Mouse (Mus musculus) embryonic facial prominence, embryonic 11.5 days (tissue): ENCODE measurements around the gene Gzf1. TPM values are rescaled to one million over a fixed set of nuclear protein-coding genes. Genes with fewer than 3 reads are reported as not detected.

Source experiments
- ATAC-seq: fragments of 200-750 bp; cut with Nextera tagmentation; replicated peaks from 2 replicates; pipeline ENCODE4 v1.8.0; 2017; ENCODE audit warnings: low read depth; ENCODE audit not compliant: insufficient number of reproducible peaks, low FRiP score, low TSS enrichment
- DNase-seq: peaks from one replicate; pipeline ENCODE4 v3.0.0-alpha.2; 2015; ENCODE audit warnings: low spot score
- H3K27ac ChIP-seq: fragments of 300-500 bp; sonication (generic); replicated peaks from 2 replicates; pipeline ENCODE4 v1.5.1; 2014; ENCODE audit warnings: mild to moderate bottlenecking, low read depth, low read length, control low read depth
- H3K27me3 ChIP-seq: fragments of 300-500 bp; sonication (generic); 2 replicates; pipeline ENCODE4 v1.6.1; 2014; ENCODE audit warnings: mild to moderate bottlenecking, low read length, moderate library complexity, mixed read lengths; ENCODE audit not compliant: control insufficient read depth, insufficient read depth
- H3K36me3 ChIP-seq: fragments of 300-500 bp; sonication (generic); replicated peaks from 2 replicates; pipeline ENCODE4 v1.6.1; 2014; ENCODE audit warnings: low read depth, mild to moderate bottlenecking, low read length, moderate library complexity, mixed read lengths; ENCODE audit not compliant: control insufficient read depth, insufficient read depth
- H3K4me1 ChIP-seq: fragments of 300-500 bp; sonication (generic); 2 replicates; pipeline ENCODE4 v1.6.1; 2014; ENCODE audit warnings: low read length, mixed read lengths; ENCODE audit not compliant: control insufficient read depth, insufficient read depth
- H3K4me2 ChIP-seq: fragments of 300-500 bp; sonication (generic); 2 replicates; pipeline ENCODE4 v1.6.1; 2014; ENCODE audit warnings: low read depth, mild to moderate bottlenecking, control low read depth, low read length, moderate library complexity
- H3K4me3 ChIP-seq: fragments of 300-500 bp; sonication (generic); 2 replicates; pipeline ENCODE4 v1.5.1; 2014; ENCODE audit warnings: low read depth, low read length, control low read depth
- H3K9ac ChIP-seq: fragments of 300-500 bp; sonication (generic); replicated peaks from 2 replicates; pipeline ENCODE4 v1.6.1; 2014; ENCODE audit warnings: mild to moderate bottlenecking, control low read depth, low read length
- H3K9me3 ChIP-seq: fragments of 300-500 bp; sonication (generic); replicated peaks from 2 replicates; pipeline ENCODE4 v1.6.1; 2016; ENCODE audit warnings: mild to moderate bottlenecking, low read length, inconsistent platforms, mixed read lengths; ENCODE audit not compliant: control insufficient read depth
- WGBS: fragments of 180-500 bp; shearing (Covaris S2); extraction: QIAGEN DNeasy Blood & Tissue Kit; methylation state at CpG from one replicate; pipeline ENCODE4 v1.1.7; 2014; 5-methylcytosine and 5-hydroxymethylcytosine counted together
- polyA plus RNA-seq: library from polyadenylated mRNA; unstranded; fragments of >200 nt; fragmentation: Nextera tagmentation; extraction: Ambion mirVana; gene quantifications from 2 replicates; pipeline ENCODE4 v1.2.1, GENCODE M21; 2014

Gzf1 gene
- polyA plus RNA-seq, 1 experiment from 2014 or later = 30.8 TPM

GRCm38 (mm10) chr2:148685709-148686108 is 4.9 kb downstream of the Gzf1 start:
- no peak overlapping the region for H3K27ac ChIP-seq
- H3K4me1 ChIP-seq = no peaks in the 10 kb centered on the region; the same call in 1 of the 2 replicates
- no peak overlapping the region for H3K4me2 ChIP-seq
- no peaks in the 10 kb centered on the region for H3K27me3 ChIP-seq
- ATAC-seq (no peak), DNase-seq (no peak)
- H3K9ac ChIP-seq = no peak overlapping the region
- 94% methylated on average over 3 of the region's 3 CpGs for WGBS
- H3K36me3 ChIP-seq = peaks cover 2% of the 10 kb centered on the region
- H3K9me3 ChIP-seq = no peaks in the 10 kb centered on the region
- no peak overlapping the region for H3K4me3 ChIP-seq

GRCm38 (mm10) chr2:148686862-148687261 is 6.0 kb downstream of the Gzf1 start:
- Histone ChIP-seq H3K4me1 (no peaks in the 10 kb centered on the region), H3K27ac (no peak overlapping the region), H3K9me3 (no peaks in the 10 kb centered on the region), H3K36me3 (peaks cover 2% of the 10 kb centered on the region), H3K4me3 (no peak overlapping the region), H3K4me2 (no peak overlapping the region), H3K9ac (no peak overlapping the region), H3K27me3 (no peaks in the 10 kb centered on the region)
- DNase-seq (no peak), ATAC-seq (no peak)
- WGBS = 91% methylated on average over 1 of the region's 1 CpGs

GRCm38 (mm10) chr2:148687971-148688370 is 7.1 kb downstream of the Gzf1 start:
- Histone ChIP-seq H3K27me3 (no peaks in the 10 kb centered on the region), H3K27ac (no peak overlapping the region), H3K4me1 (no peaks in the 10 kb centered on the region), H3K4me3 (no peak overlapping the region), H3K9ac (no peak overlapping the region), H3K4me2 (no peak overlapping the region), H3K36me3 (peaks cover 2% of the 10 kb centered on the region), H3K9me3 (no peaks in the 10 kb centered on the region)
- WGBS = 91% methylated on average over 5 of the region's 5 CpGs
- ATAC-seq (no peak), DNase-seq (no peak)

GRCm38 (mm10) chr2:148689444-148690140 is 8.8 kb downstream of the Gzf1 start:
- H3K9me3 ChIP-seq = no peaks in the 10 kb centered on the region
- H3K4me3 ChIP-seq = no peak overlapping the region
- no peak overlapping the region for H3K9ac ChIP-seq
- ATAC-seq (0 out of 2 replicates have a peak, but pooled peaks have one; percentile 29), DNase-seq (no peak)
- no peaks in the 10 kb centered on the region; the same call in none of the 2 replicates for H3K36me3 ChIP-seq
- H3K27ac ChIP-seq = no peak overlapping the region
- 93% methylated on average over 6 of the region's 6 CpGs for WGBS
- H3K4me1 ChIP-seq = no peaks in the 10 kb centered on the region
- H3K4me2 ChIP-seq = no peak overlapping the region
- no peaks in the 10 kb centered on the region for H3K27me3 ChIP-seq

- Histone ChIP-seq H3K4me1 (no peaks in the 10 kb centered on the region), H3K27me3 (no peaks in the 10 kb centered on the region), H3K9me3 (no peaks in the 10 kb centered on the region), H3K36me3 (no peaks in the 10 kb centered on the region; the same call in 1 of the 2 replicates), H3K9ac (no peak overlapping the region), H3K27ac (no peak overlapping the region), H3K4me2 (no peak overlapping the region), H3K4me3 (no peak overlapping the region)
- WGBS = 93% methylated on average over 3 of the region's 3 CpGs
- no peak for ATAC-seq
- no peak for DNase-seq
These were observed 9.5 kb downstream of the Gzf1 start for GRCm38 (mm10) chr2:148690291-148690690.

- Histone ChIP-seq H3K27ac (no peak overlapping the region), H3K4me1 (no peaks in the 10 kb centered on the region), H3K36me3 (no peaks in the 10 kb centered on the region; the same call in 1 of the 2 replicates), H3K4me2 (no peak overlapping the region), H3K9ac (no peak overlapping the region), H3K9me3 (no peaks in the 10 kb centered on the region), H3K4me3 (no peak overlapping the region), H3K27me3 (no peaks in the 10 kb centered on the region)
- 95% methylated on average over 5 of the region's 5 CpGs for WGBS
- ATAC-seq = no peak
- no peak for DNase-seq
These were observed 10.0 kb downstream of the Gzf1 start for GRCm38 (mm10) chr2:148690781-148691180.

- 70% methylated on average over 5 of the region's 5 CpGs for WGBS
- H3K27me3 ChIP-seq = no peaks in the 10 kb centered on the region
- ATAC-seq = no peak
- no peak overlapping the region for H3K4me3 ChIP-seq
- no peaks in the 10 kb centered on the region for H3K9me3 ChIP-seq
- no peaks in the 10 kb centered on the region; the same call in 1 of the 2 replicates for H3K36me3 ChIP-seq
- no peak overlapping the region for H3K4me2 ChIP-seq
- DNase-seq = no peak
- H3K9ac ChIP-seq = no peak overlapping the region
- H3K4me1 ChIP-seq = no peaks in the 10 kb centered on the region
- H3K27ac ChIP-seq = no peak overlapping the region
These were observed 17.7 kb downstream of the Gzf1 start for GRCm38 (mm10) chr2:148698571-148698970.

GRCm38 (mm10) chr2:148706409-148707201 is 25.8 kb downstream of the Gzf1 start:
- Histone ChIP-seq H3K9me3 (no peaks in the 10 kb centered on the region), H3K36me3 (no peaks in the 10 kb centered on the region; the same call in 1 of the 2 replicates), H3K4me1 (no peaks in the 10 kb centered on the region), H3K27ac (no peak overlapping the region), H3K4me2 (no peak overlapping the region), H3K27me3 (no peaks in the 10 kb centered on the region), H3K9ac (no peak overlapping the region), H3K4me3 (no peak overlapping the region)
- 78% methylated on average over 15 of the region's 15 CpGs for WGBS
- DNase-seq (peak; percentile 74), ATAC-seq (peak; percentile 70; the same call in 1 of the 2 replicates)
